Mouse (Mus musculus): Measurements from ENCODE around the gene Pcnx3. TPM values are rescaled to one million over a fixed set of nuclear protein-coding genes. Genes with fewer than 3 reads are reported as not detected.
"Not testable (repeated sequence)": the region's sequence is repeated elsewhere in the genome, so short reads cannot be mapped to it uniquely, and the experiment has no call there.

The Pcnx3 gene
- polyA plus RNA-seq, 1 experiment: 39.7 TPM

DNA sequence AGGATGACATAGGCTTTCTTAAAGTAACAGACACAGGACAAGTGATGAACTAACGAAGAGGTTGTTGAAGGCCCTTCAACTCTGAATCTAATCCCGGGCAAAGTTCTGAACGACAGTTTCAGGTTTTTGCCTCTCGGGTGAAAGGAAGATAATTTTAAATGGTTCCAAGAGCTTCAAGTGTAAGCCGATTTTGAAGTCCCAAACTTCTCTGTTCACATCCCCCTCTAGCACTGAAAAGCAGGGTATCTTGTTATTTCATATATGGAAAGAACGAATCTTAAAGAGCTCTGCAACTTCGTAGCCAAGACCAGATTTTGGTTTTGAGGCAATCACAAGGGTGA, 350 bp upstream of the Pcnx3 start:
- no peak for TF ChIP-seq POLR2A (IDR thresholded peaks at IDR 0.05; ENCODE audit: insufficient read depth, low read length)
- TF ChIP-seq EP300 (IDR thresholded peaks at IDR 0.05; ENCODE audit: insufficient read depth, low read depth, low read length): no peak
- no peak for TF ChIP-seq CTCF (IDR thresholded peaks at IDR 0.05; ENCODE audit: low read depth, low read length)
- H3K27ac ChIP-seq (ENCODE audit: insufficient read depth, low read length): peak overlapping the region; percentile 80
- peaks cover 5% of the 10 kb centered on the region; the same call in 1 of the 2 replicates for H3K36me3 ChIP-seq (ENCODE audit: control insufficient read depth, insufficient read depth, low read length, poor library complexity, severe bottlenecking)
- H3K27me3 ChIP-seq (ENCODE audit: control insufficient read depth, insufficient read depth, low read length, poor library complexity, severe bottlenecking): no peaks in the 10 kb centered on the region
- peak overlapping the region; percentile 56 for H3K9ac ChIP-seq (ENCODE audit: low read depth, poor library complexity, severe bottlenecking)
- no peaks in the 10 kb centered on the region for H3K4me1 ChIP-seq (ENCODE audit: control insufficient read depth, insufficient read depth, low read length)
- peak overlapping the region; percentile 81 for H3K4me3 ChIP-seq (ENCODE audit: low read depth, low read length)
- no peaks in the 10 kb centered on the region for H3K9me3 ChIP-seq (replicated peaks; ENCODE audit: control insufficient read depth, insufficient read depth, low read length, poor library complexity, severe bottlenecking)

DNA sequence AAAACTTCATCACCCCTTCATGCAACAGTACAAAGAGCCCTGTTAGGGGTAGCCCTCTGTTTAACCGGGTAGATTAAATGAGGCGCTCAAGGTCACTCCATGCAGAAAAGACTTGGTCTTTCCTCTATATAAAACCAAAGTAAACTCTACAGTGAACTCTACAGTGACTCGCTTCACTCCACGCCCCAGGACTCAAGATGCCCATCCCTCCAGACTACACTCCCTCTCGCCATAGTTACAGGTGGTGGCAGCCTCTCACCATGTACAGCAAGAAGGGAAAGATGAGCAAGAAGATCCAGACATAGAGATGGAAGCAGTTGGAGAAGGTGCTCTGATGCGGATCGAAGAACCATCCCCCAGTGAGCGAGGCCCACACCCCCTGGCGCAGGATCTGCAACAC, 970 bp downstream of the Pcnx3 start:
- TF ChIP-seq EP300 (IDR thresholded peaks at IDR 0.05; ENCODE audit: insufficient read depth, low read depth, low read length): no peak
- TF ChIP-seq POLR2A (IDR thresholded peaks at IDR 0.05; ENCODE audit: insufficient read depth, low read length): no peak
- no peak for TF ChIP-seq CTCF (IDR thresholded peaks at IDR 0.05; ENCODE audit: low read depth, low read length)
- Histone ChIP-seq H3K4me3 (ENCODE audit: low read depth, low read length) (peak overlapping the region; percentile 74), H3K27me3 (ENCODE audit: control insufficient read depth, insufficient read depth, low read length, poor library complexity, severe bottlenecking) (no peaks in the 10 kb centered on the region), H3K9ac (ENCODE audit: low read depth, poor library complexity, severe bottlenecking) (peak overlapping the region; percentile 29), H3K27ac (ENCODE audit: insufficient read depth, low read length) (no peak overlapping the region), H3K36me3 (ENCODE audit: control insufficient read depth, insufficient read depth, low read length, poor library complexity, severe bottlenecking) (peaks cover 5% of the 10 kb centered on the region; the same call in 1 of the 2 replicates), H3K9me3 (replicated peaks; ENCODE audit: control insufficient read depth, insufficient read depth, low read length, poor library complexity, severe bottlenecking) (no peaks in the 10 kb centered on the region), H3K4me1 (ENCODE audit: control insufficient read depth, insufficient read depth, low read length) (no peaks in the 10 kb centered on the region)

DNA sequence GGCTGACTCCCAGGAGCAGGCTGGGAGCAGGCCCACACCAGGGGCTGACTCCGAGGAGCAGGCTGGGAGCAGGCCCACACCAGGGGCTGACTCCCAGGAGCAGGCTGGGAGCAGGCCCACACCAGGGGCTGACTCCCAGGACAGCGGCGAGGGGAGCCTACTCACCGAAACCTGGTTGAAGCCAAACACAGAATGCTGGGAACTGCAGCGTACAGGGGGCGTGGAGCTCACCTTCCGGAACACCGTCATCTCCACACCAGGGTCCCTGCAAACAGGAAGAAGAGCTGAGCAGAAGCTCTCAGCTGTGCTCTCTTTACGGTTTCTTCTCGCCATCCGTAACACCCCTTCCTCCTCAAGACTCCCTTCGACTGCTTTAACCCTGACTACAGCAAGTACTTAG, 1.8 kb downstream of the Pcnx3 start:
- not testable (repeated sequence) for H3K36me3 ChIP-seq (ENCODE audit: control insufficient read depth, insufficient read depth, low read length, poor library complexity, severe bottlenecking); H3K9me3 ChIP-seq (replicated peaks; ENCODE audit: control insufficient read depth, insufficient read depth, low read length, poor library complexity, severe bottlenecking); H3K27me3 ChIP-seq (ENCODE audit: control insufficient read depth, insufficient read depth, low read length, poor library complexity, severe bottlenecking); H3K4me1 ChIP-seq (ENCODE audit: control insufficient read depth, insufficient read depth, low read length); H3K4me3 ChIP-seq (ENCODE audit: low read depth, low read length); H3K9ac ChIP-seq (ENCODE audit: low read depth, poor library complexity, severe bottlenecking); H3K27ac ChIP-seq (ENCODE audit: insufficient read depth, low read length)

DNA sequence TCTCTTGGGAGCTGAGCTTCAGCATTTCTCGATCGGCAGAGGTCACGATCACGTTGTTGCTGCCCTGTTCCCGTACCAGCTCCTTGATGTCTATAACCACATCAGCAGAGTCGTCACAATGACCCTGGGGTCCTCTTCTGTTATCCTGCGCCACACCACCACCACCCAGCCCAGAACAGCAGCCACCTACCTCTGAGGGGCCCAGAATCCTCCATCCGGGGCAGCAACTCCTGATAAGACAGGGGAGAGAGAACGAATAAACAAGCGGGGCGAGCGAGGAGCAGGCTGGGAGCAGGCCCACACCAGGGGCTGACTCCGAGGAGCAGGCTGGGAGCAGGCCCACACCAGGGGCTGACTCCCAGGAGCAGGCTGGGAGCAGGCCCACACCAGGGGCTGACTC, 2.3 kb downstream of the Pcnx3 start:
- Histone ChIP-seq H3K4me3 (ENCODE audit: low read depth, low read length) (no peak overlapping the region), H3K27ac (ENCODE audit: insufficient read depth, low read length) (no peak overlapping the region), H3K36me3 (ENCODE audit: control insufficient read depth, insufficient read depth, low read length, poor library complexity, severe bottlenecking) (peaks cover 5% of the 10 kb centered on the region; the same call in 1 of the 2 replicates), H3K27me3 (ENCODE audit: control insufficient read depth, insufficient read depth, low read length, poor library complexity, severe bottlenecking) (no peaks in the 10 kb centered on the region), H3K9me3 (replicated peaks; ENCODE audit: control insufficient read depth, insufficient read depth, low read length, poor library complexity, severe bottlenecking) (no peaks in the 10 kb centered on the region), H3K4me1 (ENCODE audit: control insufficient read depth, insufficient read depth, low read length) (no peaks in the 10 kb centered on the region), H3K9ac (ENCODE audit: low read depth, poor library complexity, severe bottlenecking) (no peak overlapping the region)
- TF ChIP-seq POLR2A (IDR thresholded peaks at IDR 0.05; ENCODE audit: insufficient read depth, low read length): no peak
- TF ChIP-seq EP300 (IDR thresholded peaks at IDR 0.05; ENCODE audit: insufficient read depth, low read depth, low read length): no peak
- no peak for TF ChIP-seq CTCF (IDR thresholded peaks at IDR 0.05; ENCODE audit: low read depth, low read length)

DNA sequence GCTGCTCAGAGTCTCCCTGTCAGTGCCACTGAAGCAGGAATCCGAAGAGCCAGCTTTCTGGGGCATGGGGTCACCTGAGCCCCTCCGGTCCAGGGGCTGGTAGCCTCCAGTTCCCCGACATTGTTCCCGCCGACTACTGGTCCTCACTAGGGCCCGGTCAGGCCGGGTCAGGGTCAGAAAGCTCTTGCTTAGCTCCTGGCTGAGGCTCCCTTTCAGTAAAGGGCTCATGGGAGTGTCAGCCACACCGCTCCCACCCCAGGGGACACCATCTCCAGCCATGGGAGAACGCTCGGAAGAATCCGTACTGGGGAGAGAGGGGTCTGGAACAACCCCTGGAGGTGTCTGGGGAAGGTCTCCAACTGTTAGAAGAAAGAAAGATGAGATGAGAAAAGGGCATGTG, 2.8 kb downstream of the Pcnx3 start:
- Histone ChIP-seq H3K27me3 (ENCODE audit: control insufficient read depth, insufficient read depth, low read length, poor library complexity, severe bottlenecking) (no peaks in the 10 kb centered on the region), H3K36me3 (ENCODE audit: control insufficient read depth, insufficient read depth, low read length, poor library complexity, severe bottlenecking) (peaks cover 5% of the 10 kb centered on the region; the same call in 1 of the 2 replicates), H3K4me3 (ENCODE audit: low read depth, low read length) (no peak overlapping the region), H3K27ac (ENCODE audit: insufficient read depth, low read length) (no peak overlapping the region), H3K9ac (ENCODE audit: low read depth, poor library complexity, severe bottlenecking) (no peak overlapping the region), H3K4me1 (ENCODE audit: control insufficient read depth, insufficient read depth, low read length) (no peaks in the 10 kb centered on the region), H3K9me3 (replicated peaks; ENCODE audit: control insufficient read depth, insufficient read depth, low read length, poor library complexity, severe bottlenecking) (no peaks in the 10 kb centered on the region)
- TF ChIP-seq EP300 (IDR thresholded peaks at IDR 0.05; ENCODE audit: insufficient read depth, low read depth, low read length) (no peak), CTCF (IDR thresholded peaks at IDR 0.05; ENCODE audit: low read depth, low read length) (no peak), POLR2A (IDR thresholded peaks at IDR 0.05; ENCODE audit: insufficient read depth, low read length) (no peak)

DNA sequence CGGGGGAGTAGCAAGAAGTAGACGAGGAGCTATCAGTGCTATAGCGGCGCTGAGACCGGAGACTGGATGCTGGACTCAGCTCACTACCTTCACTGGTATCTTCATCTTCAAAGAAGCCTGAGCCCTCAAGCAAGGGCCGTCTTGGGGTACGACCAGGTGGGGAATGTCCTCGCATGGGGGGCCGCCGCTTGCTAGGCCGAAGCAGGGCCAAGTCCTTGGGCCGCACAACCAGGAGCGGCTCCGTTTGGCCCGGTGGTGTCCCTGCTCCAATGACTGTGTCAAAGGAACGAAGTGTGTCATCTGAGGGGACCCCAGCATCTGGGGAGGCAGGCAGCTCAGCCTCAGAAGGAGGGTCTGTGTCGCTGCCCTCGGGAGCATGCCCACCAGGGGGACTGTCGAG, 3.3 kb downstream of the Pcnx3 start:
- no peak overlapping the region for H3K4me3 ChIP-seq (ENCODE audit: low read depth, low read length)
- no peak overlapping the region for H3K9ac ChIP-seq (ENCODE audit: low read depth, poor library complexity, severe bottlenecking)
- H3K27ac ChIP-seq (ENCODE audit: insufficient read depth, low read length): no peak overlapping the region
- H3K27me3 ChIP-seq (ENCODE audit: control insufficient read depth, insufficient read depth, low read length, poor library complexity, severe bottlenecking): no peaks in the 10 kb centered on the region
- no peaks in the 10 kb centered on the region for H3K4me1 ChIP-seq (ENCODE audit: control insufficient read depth, insufficient read depth, low read length)
- no peak for TF ChIP-seq POLR2A (IDR thresholded peaks at IDR 0.05; ENCODE audit: insufficient read depth, low read length)
- no peak for TF ChIP-seq CTCF (IDR thresholded peaks at IDR 0.05; ENCODE audit: low read depth, low read length)
- TF ChIP-seq EP300 (IDR thresholded peaks at IDR 0.05; ENCODE audit: insufficient read depth, low read depth, low read length): no peak
- peaks cover 5% of the 10 kb centered on the region; the same call in 1 of the 2 replicates for H3K36me3 ChIP-seq (ENCODE audit: control insufficient read depth, insufficient read depth, low read length, poor library complexity, severe bottlenecking)
- H3K9me3 ChIP-seq (replicated peaks; ENCODE audit: control insufficient read depth, insufficient read depth, low read length, poor library complexity, severe bottlenecking): no peaks in the 10 kb centered on the region
